Mouse (Mus musculus): ENCODE measurements around the gene Emsy.

DNA sequence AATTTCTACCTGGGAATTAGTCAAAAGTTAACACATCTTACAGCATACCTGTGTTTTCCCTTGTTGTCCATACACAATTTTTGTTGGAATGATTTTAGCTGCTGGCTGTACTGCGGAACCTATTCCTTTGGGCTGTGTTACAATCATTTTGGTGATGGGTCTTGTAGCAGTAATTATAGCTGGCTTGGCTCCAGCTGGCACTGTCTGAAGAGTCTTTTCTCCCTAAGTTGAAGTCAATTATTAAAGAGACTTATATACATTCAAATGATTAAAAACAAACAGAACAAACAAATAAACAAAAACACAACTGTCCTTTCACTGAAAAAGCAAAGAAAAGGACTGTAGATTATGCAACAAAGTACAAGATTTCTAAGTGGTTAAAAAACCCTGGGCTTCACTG, 43.6 kb downstream of the Emsy start:
- TF ChIP-seq CTCF (IDR thresholded peaks at IDR 0.05; ENCODE audit: low read depth, low read length) (no peak), GATA1 (IDR thresholded peaks at IDR 0.05; ENCODE audit: borderline replicate concordance, low read length) (no peak), TAL1 (conservative IDR thresholded peaks at IDR 0.05; ENCODE audit: low read depth, low read length) (no peak), POLR2AphosphoS5 (IDR thresholded peaks at IDR 0.05; ENCODE audit: insufficient replicate concordance, low read depth, low read length) (no peak)

Measured in G1E (cell line).